Mouse (Mus musculus) kidney, adult 8-10 months (tissue): ENCODE measurements around the gene Ccdc96.
A peak's percentile ranks its signal among the peaks of the same experiment; 100 is the strongest.

ENCODE experiments used
- DNase-seq, 2 experiments: peaks; one replicate each; pipeline ENCODE4 v3.0.0; 2022

The Ccdc96 gene

DNA sequence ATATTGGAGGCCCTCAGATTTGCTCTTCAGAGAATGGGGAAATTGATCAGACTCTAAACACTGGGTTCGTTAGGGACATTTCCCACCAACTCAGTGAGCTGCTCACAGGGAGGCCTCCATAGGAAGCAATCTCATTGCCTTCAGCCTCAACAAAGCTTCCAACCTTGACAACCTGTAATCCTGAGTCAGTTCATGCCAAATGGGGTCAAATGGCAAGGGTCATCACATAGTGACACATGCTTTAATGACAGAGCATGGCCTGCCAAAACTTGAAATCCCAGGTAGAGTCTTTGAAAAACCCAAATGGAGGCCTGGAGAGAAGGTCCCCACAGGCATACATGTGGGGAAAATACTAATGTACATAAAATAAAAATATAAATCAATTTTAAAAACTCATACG, 42.5 kb downstream of the Ccdc96 start:
- no peak for DNase-seq

DNA sequence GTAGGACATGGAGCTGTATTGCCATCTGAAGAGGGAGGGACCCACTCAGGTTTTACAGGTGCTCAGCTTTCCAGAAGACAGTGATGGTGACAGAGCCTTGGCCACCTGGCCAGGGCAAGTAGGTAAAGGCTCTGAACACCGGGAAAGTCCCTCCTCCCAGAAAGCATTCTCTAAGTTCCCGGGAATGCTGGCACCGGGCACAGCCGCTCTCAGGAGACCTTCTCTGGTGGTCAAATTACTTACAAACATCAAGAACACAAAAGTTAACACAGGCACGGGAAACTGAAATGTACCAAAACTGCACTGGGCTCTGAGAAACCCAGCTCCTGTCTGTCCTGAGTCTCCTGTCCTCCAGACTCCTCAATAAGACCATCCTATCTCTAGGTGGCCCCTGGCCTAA, 45.3 kb downstream of the Ccdc96 start:
- DNase-seq = no peak

DNA sequence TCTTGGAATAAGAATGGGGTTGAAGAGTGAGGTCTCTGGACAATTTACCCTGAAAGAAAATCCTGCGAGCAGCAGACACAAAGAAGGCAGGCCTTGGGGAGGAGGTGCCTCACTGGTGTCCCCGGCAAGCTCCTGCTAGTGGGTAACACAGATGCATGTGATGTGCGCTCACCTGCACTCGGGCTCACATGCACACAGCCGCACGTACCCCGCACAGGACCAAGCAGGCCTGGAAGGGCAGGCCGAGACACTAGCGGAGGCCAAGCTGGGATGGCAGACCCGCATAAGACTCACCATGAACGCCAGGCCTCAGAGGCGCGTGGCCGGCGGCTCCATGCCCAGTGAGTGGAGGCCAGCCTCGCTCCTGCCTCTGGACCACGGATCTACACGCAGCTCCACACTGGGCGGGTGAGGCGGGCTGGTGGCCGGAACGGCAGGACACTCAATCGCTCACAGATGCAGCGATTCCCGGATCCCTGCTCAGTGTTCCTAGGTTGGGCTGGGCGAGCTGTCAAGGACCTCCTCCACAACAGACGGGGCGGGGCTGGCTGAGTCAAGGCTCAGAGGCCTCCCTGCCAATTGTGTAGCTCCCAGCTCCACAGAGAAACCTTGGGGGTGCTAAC, 45.9 kb downstream of the Ccdc96 start:
- DNase-seq = peak; percentile 95 to 97

DNA sequence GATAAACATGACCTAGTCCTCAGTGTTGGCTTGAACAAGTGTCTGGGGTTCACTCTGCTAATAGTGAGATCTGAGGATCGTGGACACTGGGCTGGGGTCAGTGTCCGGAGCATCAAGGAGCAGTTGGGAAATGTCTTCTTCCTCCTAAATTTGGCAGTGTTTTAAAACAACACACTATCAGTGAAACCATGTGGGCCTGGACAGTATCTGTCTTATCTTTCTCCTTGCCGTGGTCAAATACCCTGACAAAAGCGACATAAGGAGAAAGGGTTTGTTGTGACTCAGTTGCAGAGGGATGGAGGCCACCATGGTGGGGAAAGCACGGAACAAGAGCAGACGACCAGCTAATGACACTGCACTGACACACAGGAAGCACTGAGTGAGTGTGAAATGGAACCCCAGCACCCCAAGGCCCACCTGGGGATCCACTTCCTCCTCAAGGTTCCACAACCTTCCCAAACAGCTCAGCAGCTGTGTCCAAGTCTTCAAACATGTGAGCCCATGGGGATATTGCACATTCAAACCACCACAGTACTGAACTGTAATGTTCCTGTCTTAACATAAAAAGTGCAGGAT, 50.2 kb downstream of the Ccdc96 start:
- no peak for DNase-seq

DNA sequence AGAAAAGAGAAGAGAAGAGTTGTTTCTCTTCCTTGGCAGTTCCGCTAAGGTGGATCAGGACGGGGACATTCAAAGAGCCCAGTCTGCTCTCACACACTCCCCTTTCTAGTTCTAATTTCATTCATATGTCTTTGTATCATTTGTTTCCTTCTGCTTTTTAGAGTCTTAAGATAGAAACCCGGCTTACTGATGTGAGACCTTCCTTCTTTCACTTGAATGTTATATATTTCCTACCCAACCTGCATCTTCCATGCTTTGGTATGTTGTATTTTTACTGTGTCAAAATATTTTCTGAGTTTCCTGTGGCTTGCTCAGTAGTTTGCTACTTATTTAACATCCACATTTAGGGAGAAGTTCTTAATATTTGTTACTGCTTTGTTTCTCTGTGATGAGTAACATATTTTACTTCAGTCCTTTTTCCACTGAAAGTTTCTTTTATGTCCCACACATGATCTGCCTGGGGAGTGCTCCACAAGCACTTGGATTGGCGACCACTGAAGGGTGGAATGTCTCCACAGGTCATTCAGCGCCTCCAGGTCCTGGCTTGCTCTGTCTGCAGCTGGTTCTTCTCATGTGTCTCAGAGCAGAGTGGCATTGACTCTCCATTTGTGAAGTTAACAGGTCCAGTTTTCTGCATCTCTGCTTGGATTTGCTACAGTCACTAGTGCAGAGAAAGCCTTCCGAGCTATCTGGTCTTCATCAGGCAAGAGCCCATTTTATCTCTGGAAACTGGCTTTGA, 51.2 kb downstream of the Ccdc96 start:
- DNase-seq = no peak

DNA sequence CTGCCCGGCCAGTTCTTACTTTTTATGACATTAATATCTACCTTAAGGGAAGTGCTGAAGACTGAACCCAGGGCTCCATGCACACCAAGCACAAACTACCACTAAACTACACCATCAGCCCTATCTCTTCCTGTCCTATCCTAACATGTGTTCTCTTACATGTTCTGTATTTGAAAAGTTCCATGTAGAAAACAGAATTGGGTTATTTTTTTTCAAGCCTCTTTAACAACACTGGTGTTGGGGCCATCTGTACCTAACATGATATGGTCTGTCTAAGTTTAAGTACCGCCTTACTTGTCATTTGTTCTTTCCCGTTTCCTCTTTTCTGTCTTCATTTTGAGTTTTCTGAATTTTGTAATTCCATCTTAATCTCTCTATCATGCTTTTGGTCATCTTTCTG, 52.0 kb downstream of the Ccdc96 start:
- DNase-seq = no peak
